Mouse (Mus musculus) Patski (cell line): Measurements from ENCODE around the gene Hist1h2ad. TPM values are rescaled to one million over a fixed set of nuclear protein-coding genes. Genes with fewer than 3 reads are reported as not detected.

Source experiments
- ATAC-seq: fragments of 100-300 bp; one replicate; pipeline ENCODE4 v1.8.0; 2021
- CTCF ChIA-PET: fragments of 350-600 bp; sonication (Branson Sonifier 250); formaldehyde crosslinking; loops from one replicate; lab custom pipeline; 2022; ENCODE audit warnings: inconsistent platforms; lab: Charles Lee
- POLR2A ChIA-PET: fragments of 350-600 bp; sonication (Branson Sonifier 250); formaldehyde crosslinking; loops from one replicate; lab custom pipeline; 2022; ENCODE audit warnings: antibody characterized with exemption, inconsistent platforms; lab: Charles Lee
- DNase-seq: peaks from one replicate; pipeline ENCODE4 v3.0.0-alpha.2; 2011; ENCODE audit warnings: low read depth, low spot score
- H3K27me3 ChIP-seq: fragments of 371-371 bp; one replicate; pipeline ENCODE4 v1.5.1; 2021
- CTCF ChIP-seq: fragments of 100-300 bp; IDR thresholded peaks from one replicate; pipeline ENCODE4 v1.5.1; 2021
- in situ Hi-C: fragments of 300-500 bp; cut with MboI; formaldehyde crosslinking; loops from 3 replicates; pipeline ENCODE4 v1.11.1; 2018; ENCODE audit warnings: low pct_unique_long_range_greater_than_20kb, mixed read lengths
- polyA plus RNA-seq: library from polyadenylated mRNA; unstranded; gene quantifications from one replicate; pipeline ENCODE4 v1.2.3, GENCODE M21; 2021

The Hist1h2ad gene
- polyA plus RNA-seq, 1 experiment from 2014 or later: 1.0 TPM

- CTCF ChIA-PET: interaction anchor here (0.9 to 1.3 kb wide), 2 partner anchors 9 to 11 kb away, joined by 4 to 6 read pairs; no protein-coding TSS in a partner anchor
- no peak for DNase-seq
- in situ Hi-C loops: no loop called here
- ATAC-seq: no peak
- no peak for TF ChIP-seq CTCF
- POLR2A ChIA-PET: interaction anchor here (1.6 kb wide), 1 partner anchor 8 kb away, joined by 3 read pairs; no protein-coding TSS in a partner anchor
- no peaks in the 10 kb centered on the region for H3K27me3 ChIP-seq
These were observed 19.0 kb downstream of the Hist1h2ad start for GRCm38 (mm10) chr13:23593051-23593770.

- CTCF ChIA-PET: no interaction called here
- in situ Hi-C loops: loop anchor here (5.0 kb wide), 2 partner anchors 63 to 163 kb away; partner anchors contain the start of genes Hist1h2af and Hist1h4h
- DNase-seq (no peak), ATAC-seq (no peak)
- no peaks in the 10 kb centered on the region for H3K27me3 ChIP-seq
- TF ChIP-seq CTCF: no peak
- POLR2A ChIA-PET: no interaction called here
These were observed 21.0 kb downstream of the Hist1h2ad start for GRCm38 (mm10) chr13:23595185-23595584.

- ATAC-seq: no peak
- POLR2A ChIA-PET: no interaction called here
These were observed 21.6 kb downstream of the Hist1h2ad start for GRCm38 (mm10) chr13:23595622-23596372.

DNA sequence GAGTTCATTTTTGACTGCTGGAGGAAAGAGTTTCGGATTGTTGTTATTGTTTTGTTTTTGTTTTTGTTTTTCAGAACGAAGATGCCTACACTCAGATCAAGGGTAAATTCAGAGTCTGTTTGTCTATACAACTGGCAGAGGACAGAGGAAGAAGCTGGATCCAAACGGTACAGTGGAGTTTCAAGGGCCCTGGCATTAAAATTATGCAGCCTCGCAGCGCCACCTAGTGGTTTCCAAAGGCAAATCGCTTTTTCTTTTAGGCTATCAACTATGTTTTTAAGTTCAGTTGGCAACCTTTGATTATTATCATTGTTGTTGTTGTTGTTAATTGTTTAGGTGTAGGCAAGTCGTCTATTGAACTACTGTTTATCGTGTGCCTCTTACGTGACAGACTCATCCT lies 23.8 kb downstream of the Hist1h2ad start:
- CTCF ChIA-PET: interaction anchor here (0.8 to 2.4 kb wide), 9 partner anchors 12 to 169 kb away, joined by 3 to 9 read pairs (median 5); no protein-coding TSS in a partner anchor
- no peak for ATAC-seq

More at GRCm38 (mm10) chr13:23595622-23596372, 21.6 kb downstream of the Hist1h2ad start:
- CTCF ChIA-PET: no interaction called here
- in situ Hi-C loops: loop anchor here (5.0 kb wide), 2 partner anchors 63 to 163 kb away; partner anchors contain the start of genes Hist1h2af and Hist1h4h
- TF ChIP-seq CTCF: no peak
- DNase-seq: no peak
- no peaks in the 10 kb centered on the region for H3K27me3 ChIP-seq

GRCm38 (mm10) chr13:23603182-23603699 lies 29.1 kb downstream of the Hist1h2ad start:
- in situ Hi-C loops: no loop called here
- no peak for ATAC-seq
- ChIA-PET CTCF (interaction anchor here (1.4 to 2.4 kb wide), 2 partner anchors 9 to 16 kb away, joined by 3 to 6 read pairs; no protein-coding TSS in a partner anchor), POLR2A (no interaction called here)
- no peaks in the 10 kb centered on the region for H3K27me3 ChIP-seq
- TF ChIP-seq CTCF: no peak
- DNase-seq: no peak

More for the DNA sequence above, 23.8 kb downstream of the Hist1h2ad start:
- H3K27me3 ChIP-seq: no peaks in the 10 kb centered on the region
- TF ChIP-seq CTCF: peak; percentile 90
- in situ Hi-C loops: loop anchor here (5.0 kb wide), 2 partner anchors 66 to 166 kb away; partner anchors contain the start of genes Hist1h2af and Hist1h4h
- POLR2A ChIA-PET: interaction anchor here (0.8 kb wide), 1 partner anchor 23 kb away, joined by 3 read pairs; no protein-coding TSS in a partner anchor
- no peak for DNase-seq

- ChIA-PET POLR2A (no interaction called here), CTCF (interaction anchor here (1.5 to 2.4 kb wide), 2 partner anchors 11 to 15 kb away, joined by 4 to 6 read pairs; no protein-coding TSS in a partner anchor)
- no peaks in the 10 kb centered on the region for H3K27me3 ChIP-seq
- no peak for TF ChIP-seq CTCF
- ATAC-seq: no peak
- in situ Hi-C loops: no loop called here
- no peak for DNase-seq
These were observed 30.3 kb downstream of the Hist1h2ad start for GRCm38 (mm10) chr13:23604452-23604851.

GRCm38 (mm10) chr13:23605052-23605451 lies 30.9 kb downstream of the Hist1h2ad start:
- in situ Hi-C loops: no loop called here
- ATAC-seq: no peak
- H3K27me3 ChIP-seq: no peaks in the 10 kb centered on the region
- ChIA-PET POLR2A (interaction anchor here (0.6 to 0.7 kb wide), 2 partner anchors 14 to 22 kb away, joined by 3 read pairs; no protein-coding TSS in a partner anchor), CTCF (interaction anchor here (1.5 to 2.4 kb wide), 2 partner anchors 11 to 14 kb away, joined by 4 to 6 read pairs; no protein-coding TSS in a partner anchor)
- no peak for TF ChIP-seq CTCF
- DNase-seq: no peak

DNA sequence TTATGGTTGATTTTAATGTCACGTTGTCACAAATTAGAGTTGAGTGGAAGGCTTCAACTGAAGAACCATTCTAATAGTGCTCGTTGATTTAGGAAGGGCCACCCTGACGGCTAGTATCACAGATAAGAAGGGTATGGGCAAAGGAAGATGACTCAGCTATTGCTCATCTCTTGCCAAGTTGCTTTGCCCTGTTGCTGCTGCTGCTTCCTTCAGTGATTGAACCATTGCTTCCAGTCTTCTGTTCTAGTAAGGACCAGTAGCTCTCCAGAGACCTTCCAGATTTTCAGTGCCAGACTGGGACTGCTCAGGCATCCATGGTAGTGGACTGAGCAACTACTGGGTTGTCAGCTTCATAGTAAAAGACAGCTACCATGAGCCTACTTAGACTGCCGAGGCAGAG lies 35.0 kb downstream of the Hist1h2ad start:
- DNase-seq (no peak), ATAC-seq (no peak)
- POLR2A ChIA-PET: interaction anchor here (2.0 kb wide), 1 partner anchor 11 kb away, joined by 7 read pairs; the partner anchor contains the start of gene Hist1h2be
- CTCF ChIA-PET: interaction anchor here (1.4 to 2.0 kb wide), 3 partner anchors 8 to 11 kb away, joined by 3 to 9 read pairs (median 4); no protein-coding TSS in a partner anchor
- in situ Hi-C loops: no loop called here
- no peaks in the 10 kb centered on the region for H3K27me3 ChIP-seq
- TF ChIP-seq CTCF: no peak

- H3K27me3 ChIP-seq: no peaks in the 10 kb centered on the region
- TF ChIP-seq CTCF: no peak
- ChIA-PET POLR2A (interaction anchor here (2.0 kb wide), 1 partner anchor 11 kb away, joined by 7 read pairs; the partner anchor contains the start of gene Hist1h2be), CTCF (interaction anchor here (1.4 to 2.0 kb wide), 3 partner anchors 9 to 11 kb away, joined by 3 to 9 read pairs (median 4); no protein-coding TSS in a partner anchor)
- in situ Hi-C loops: no loop called here
- DNase-seq: no peak
- no peak for ATAC-seq
These were observed 35.7 kb downstream of the Hist1h2ad start for GRCm38 (mm10) chr13:23609844-23610243.
